Mouse (Mus musculus) CH12.LX (cell line): ENCODE measurements around the gene Olfr1370. TPM values are rescaled to one million over a fixed set of nuclear protein-coding genes. Genes with fewer than 3 reads are reported as not detected.

ENCODE experiments used
- DNase-seq: peaks from one replicate; pipeline ENCODE4 v3.0.0-alpha.2; 2013; ENCODE audit errors: extremely low read depth
- H3K27ac ChIP-seq: 2 replicates; pipeline ENCODE4 v1.5.1; 2012; ENCODE audit warnings: low read depth, mild to moderate bottlenecking, control low read depth, moderate library complexity; ENCODE audit not compliant: insufficient read depth
- H3K27me3 ChIP-seq: replicated peaks from 2 replicates; pipeline ENCODE3; 2012; ENCODE audit warnings: inconsistent platforms
- H3K36me3 ChIP-seq, 2 experiments: replicated peaks in 1 of 2; 2 replicates each; pipeline versions ENCODE3 to v1.6.1; 2012; ENCODE audit warnings: inconsistent platforms in 1 of 2, low read length in 1 of 2, mild to moderate bottlenecking in 1 of 2, mixed read lengths in 1 of 2, moderate library complexity in 1 of 2; ENCODE audit not compliant: control insufficient read depth in 1 of 2, insufficient read depth in 1 of 2
- H3K4me1 ChIP-seq, 2 experiments: 2 replicates each; pipeline ENCODE4 v1.6.1; 2012; ENCODE audit warnings: inconsistent platforms in 1 of 2, moderate library complexity in 1 of 2; ENCODE audit not compliant: insufficient read depth in 2 of 2, control insufficient read depth in 1 of 2
- H3K4me2 ChIP-seq: 2 replicates; pipeline ENCODE4 v1.6.1; 2012; ENCODE audit warnings: low read depth, mild to moderate bottlenecking, control low read depth; ENCODE audit not compliant: poor library complexity, insufficient read depth, severe bottlenecking
- H3K4me3 ChIP-seq, 3 experiments: fragments of 150-350 bp in 1 of 3; sonication (generic) in 1 of 3; replicated peaks in 1 of 3; 2 replicates each; pipeline versions ENCODE3 to v1.5.1; 2011 to 2012; ENCODE audit warnings: low read depth in 2 of 3, low read length in 2 of 3, mild to moderate bottlenecking in 2 of 3, moderate library complexity in 2 of 3, control low read depth in 1 of 3, improper control_type of control experiment in 1 of 3, inconsistent platforms in 1 of 3, mixed read lengths in 1 of 3; ENCODE audit not compliant: poor library complexity in 1 of 3
- H3K79me2 ChIP-seq: replicated peaks from 2 replicates; pipeline ENCODE4 v1.6.1; 2012; ENCODE audit warnings: mild to moderate bottlenecking, moderate library complexity; ENCODE audit not compliant: control insufficient read depth, poor library complexity, insufficient read depth, severe bottlenecking; ENCODE audit errors: extremely low read depth
- H3K9ac ChIP-seq: 2 replicates; pipeline ENCODE4 v1.6.1; 2012; ENCODE audit warnings: low read depth, mild to moderate bottlenecking, control low read depth, moderate library complexity; ENCODE audit not compliant: insufficient read depth
- H3K9me3 ChIP-seq: replicated peaks from 2 replicates; pipeline ENCODE3; 2012; ENCODE audit warnings: low read length, inconsistent platforms, mixed read lengths
- CHD2 ChIP-seq: IDR thresholded peaks from 2 replicates; pipeline ENCODE4 v1.6.1; 2011; ENCODE audit warnings: low read length, improper control_type of control experiment
- CTCF ChIP-seq, 2 experiments: IDR thresholded peaks in 1 of 2; conservative IDR thresholded peaks in 1 of 2; 2 replicates each; pipeline ENCODE4 v1.5.1; 2011 to 2012; ENCODE audit warnings: low read depth in 2 of 2, low read length in 2 of 2, improper control_type of control experiment in 1 of 2, inconsistent platforms in 1 of 2, mild to moderate bottlenecking in 1 of 2, moderate library complexity in 1 of 2
- ELF1 ChIP-seq: IDR thresholded peaks from 2 replicates; pipeline ENCODE4 v1.6.1; 2014; ENCODE audit warnings: low read depth, mild to moderate bottlenecking, inconsistent platforms, low read length, improper control_type of control experiment
- EP300 ChIP-seq: IDR thresholded peaks from 2 replicates; pipeline ENCODE4 v1.6.1; 2011; ENCODE audit warnings: low read length, improper control_type of control experiment
- GABPA ChIP-seq: IDR thresholded peaks from 2 replicates; pipeline ENCODE4 v1.6.1; 2012; ENCODE audit warnings: low read depth, low read length, improper control_type of control experiment, inconsistent platforms; ENCODE audit not compliant: insufficient replicate concordance
- JUND ChIP-seq: conservative IDR thresholded peaks from 2 replicates; pipeline ENCODE4 v1.6.1; 2011; ENCODE audit warnings: low read depth, low read length, improper control_type of control experiment
- KAT2A ChIP-seq: IDR thresholded peaks from 2 replicates; pipeline ENCODE4 v1.6.1; 2012; ENCODE audit warnings: low read length, improper control_type of control experiment, inconsistent platforms; ENCODE audit not compliant: insufficient replicate concordance
- MYC ChIP-seq: IDR thresholded peaks from 2 replicates; pipeline ENCODE4 v1.6.1; 2011; ENCODE audit warnings: low read depth, mild to moderate bottlenecking, improper control_type of control experiment, low read length
- NRF1 ChIP-seq: IDR thresholded peaks from 2 replicates; pipeline ENCODE4 v1.6.1; 2014; ENCODE audit warnings: low read depth, mild to moderate bottlenecking, inconsistent platforms, low read length, improper control_type of control experiment, moderate library complexity
- PAX5 ChIP-seq: IDR thresholded peaks from 2 replicates; pipeline ENCODE4 v1.6.1; 2012; ENCODE audit warnings: low read length, inconsistent platforms, mixed read lengths
- RAD21 ChIP-seq: IDR thresholded peaks from 2 replicates; pipeline ENCODE4 v1.6.1; 2011; ENCODE audit warnings: low read depth, mild to moderate bottlenecking, low read length, improper control_type of control experiment, moderate library complexity
- SMC3 ChIP-seq: IDR thresholded peaks from 2 replicates; pipeline ENCODE4 v1.6.1; 2011; ENCODE audit warnings: low read depth, low read length, improper control_type of control experiment
- ZC3H11A ChIP-seq: IDR thresholded peaks from 2 replicates; pipeline ENCODE4 v1.6.1; 2012; ENCODE audit warnings: low read depth, mild to moderate bottlenecking, inconsistent platforms, low read length, improper control_type of control experiment
- ZKSCAN1 ChIP-seq: IDR thresholded peaks from 2 replicates; pipeline ENCODE4 v1.6.1; 2012; ENCODE audit warnings: low read depth, inconsistent platforms, low read length, improper control_type of control experiment, borderline replicate concordance
- ZNF384 ChIP-seq: IDR thresholded peaks from 2 replicates; pipeline ENCODE4 v1.6.1; 2012; ENCODE audit warnings: low read depth, low read length, improper control_type of control experiment, inconsistent platforms
- dilution Hi-C: fragments of 300-500 bp; cut with MboI; formaldehyde crosslinking; loops from 2 replicates; pipeline ENCODE4 v1.14.3; 2020; ENCODE audit warnings: low sequenced_read_pairs; ENCODE audit not compliant: extremely low pct_unique_long_range_greater_than_20kb, extremely low pct_ligation_motif_present
- in situ Hi-C: fragments of 300-500 bp; cut with MboI; formaldehyde crosslinking; loops from 3 replicates; pipeline ENCODE4 v1.14.3; 2019; ENCODE audit warnings: low sequenced_read_pairs, low pct_ligation_motif_present, low pct_unique_long_range_greater_than_20kb, mixed read lengths
- polyA plus RNA-seq: library from polyadenylated mRNA; unstranded; fragments of >175 nt; gene quantifications from 2 replicates; pipeline ENCODE4 v1.2.1, GENCODE M21; 2012; ENCODE audit warnings: low read depth; ENCODE audit not compliant: insufficient read length
- total RNA-seq, 2 experiments: library from RNA; depleted of rRNA; stranded (reverse); fragments of 300-350 nt in 1 of 2; fragments of >200 nt in 1 of 2; gene quantifications; 2 replicates each; pipeline ENCODE4 v1.2.3; 2012 to 2014

Gene Olfr1370
- total and polyA plus RNA-seq, 3 experiments, result not detected

DNA sequence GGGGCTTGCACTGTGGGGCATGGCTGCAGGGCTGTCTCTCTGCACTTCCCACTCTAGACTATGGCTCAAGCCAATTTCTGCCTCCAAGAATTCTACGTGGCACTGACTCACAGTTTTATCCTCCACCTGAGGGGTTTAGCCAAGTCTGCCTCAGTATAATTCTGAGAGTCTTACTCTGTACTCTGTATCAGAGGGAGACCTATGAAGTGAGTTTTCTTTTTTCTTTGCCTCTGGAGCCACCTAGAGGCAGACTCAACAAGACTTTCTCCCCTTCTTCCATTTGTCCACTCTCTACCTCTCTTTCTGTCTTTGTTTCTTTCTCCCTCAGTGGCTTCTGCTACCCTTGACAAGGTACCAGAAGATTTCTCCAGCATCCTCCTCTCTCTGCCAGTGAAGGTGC lies 24.6 kb downstream of the Olfr1370 start:
- no peaks in the 10 kb centered on the region for H3K79me2 ChIP-seq
- TF ChIP-seq RAD21 (peak; percentile 68), PAX5 (no peak), CTCF (conservative IDR thresholded peaks at IDR 0.05 in 1 of 2, IDR thresholded peaks at IDR 0.05 in 1 of 2; ENCODE audit: low read depth in 2 of 2, low read length in 2 of 2) (peak; percentile 28 to 64; a peak in 3 of 4 replicates), CHD2 (no peak), SMC3 (peak; percentile 35), ZNF384 (no peak)
- no peak overlapping the region for H3K4me2 ChIP-seq
- no peak overlapping the region for H3K4me3 ChIP-seq
- peak; percentile 22 for DNase-seq
- in situ Hi-C loops, result no loop called here
- H3K9ac ChIP-seq, result no peak overlapping the region
- no peaks in the 10 kb centered on the region for H3K4me1 ChIP-seq
- dilution Hi-C loops, result no loop called here
- no peaks in the 10 kb centered on the region for H3K36me3 ChIP-seq
- no peak overlapping the region for H3K27ac ChIP-seq
- H3K9me3 ChIP-seq, result no peaks in the 10 kb centered on the region
- H3K27me3 ChIP-seq, result no peaks in the 10 kb centered on the region

DNA sequence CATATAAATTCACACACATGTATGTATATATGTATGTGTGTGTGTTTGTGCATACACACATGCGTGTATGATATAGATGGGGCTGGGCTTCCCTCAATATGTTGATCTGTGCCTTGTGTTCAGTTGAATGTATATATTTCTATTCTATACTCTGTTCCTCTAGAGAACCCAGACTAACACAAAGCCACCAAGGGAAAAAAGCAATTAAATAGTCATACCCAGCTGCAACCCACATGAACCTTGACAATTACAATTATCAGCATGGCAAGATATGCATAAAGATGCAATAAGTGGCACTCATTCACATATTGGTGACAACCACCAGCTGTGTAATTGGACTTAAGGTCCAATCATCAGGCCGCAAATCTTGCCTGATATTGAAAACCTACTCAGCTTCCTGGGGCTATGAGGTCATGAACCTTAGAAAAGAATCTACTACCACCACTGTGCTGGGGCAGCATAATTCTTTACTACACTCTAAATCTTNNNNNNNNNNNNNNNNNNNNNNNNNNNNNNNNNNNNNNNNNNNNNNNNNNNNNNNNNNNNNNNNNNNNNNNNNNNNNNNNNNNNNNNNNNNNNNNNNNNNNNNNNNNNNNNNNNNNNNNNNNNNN lies 34.1 kb downstream of the Olfr1370 start:
- H3K4me3 ChIP-seq, result no peak overlapping the region
- H3K9me3 ChIP-seq, result no peaks in the 10 kb centered on the region
- H3K27ac ChIP-seq, result no peak overlapping the region
- H3K4me2 ChIP-seq, result no peak overlapping the region
- in situ Hi-C loops (no loop called here), dilution Hi-C loops (no loop called here)
- H3K4me1 ChIP-seq, result no peaks in the 10 kb centered on the region
- H3K79me2 ChIP-seq, result no peaks in the 10 kb centered on the region
- H3K36me3 ChIP-seq, result no peaks in the 10 kb centered on the region
- H3K9ac ChIP-seq, result no peak overlapping the region
- TF ChIP-seq RAD21 (no peak), ZKSCAN1 (no peak), ZC3H11A (no peak)
- TF ChIP-seq, all 38 proteins: peak for 0
- no peaks in the 10 kb centered on the region for H3K27me3 ChIP-seq
- no peak for DNase-seq

DNA sequence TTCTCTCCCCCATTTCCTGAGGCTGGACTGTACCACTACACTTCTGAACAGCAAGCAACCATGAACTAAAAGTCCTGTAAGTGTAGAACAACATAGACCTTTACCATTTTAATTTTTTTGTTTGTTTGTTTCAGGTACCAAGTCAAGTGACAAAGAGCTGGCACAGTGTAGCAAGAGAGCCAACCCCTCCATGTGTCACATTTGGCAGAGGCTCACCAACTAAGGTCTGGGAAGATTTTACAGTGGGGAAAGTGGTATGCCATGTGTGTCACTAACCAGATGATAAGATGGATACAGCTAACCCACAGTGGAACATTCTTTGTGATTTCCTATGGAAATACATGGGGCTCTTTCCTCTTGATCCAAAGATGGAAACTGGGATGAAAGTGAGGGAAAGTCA lies 38.8 kb downstream of the Olfr1370 start:
- Histone ChIP-seq H3K4me1 (no peaks in the 10 kb centered on the region), H3K79me2 (no peaks in the 10 kb centered on the region), H3K9me3 (no peaks in the 10 kb centered on the region), H3K27me3 (no peaks in the 10 kb centered on the region), H3K27ac (no peak overlapping the region), H3K36me3 (no peaks in the 10 kb centered on the region), H3K4me2 (no peak overlapping the region), H3K4me3 (no peak overlapping the region), H3K9ac (no peak overlapping the region)
- DNase-seq, result no peak
- in situ Hi-C loops (no loop called here), dilution Hi-C loops (no loop called here)
- TF ChIP-seq EP300 (no peak), NRF1 (no peak), ELF1 (no peak), GABPA (no peak), PAX5 (no peak), JUND (no peak), KAT2A (no peak), CTCF (conservative IDR thresholded peaks at IDR 0.05 in 1 of 2, IDR thresholded peaks at IDR 0.05 in 1 of 2; ENCODE audit: low read depth in 2 of 2, low read length in 2 of 2) (no peak), MYC (no peak)
